Mouse (Mus musculus) erythroblast, embryonic 14.5 days (primary cell): Measurements from ENCODE around the gene Fbxl13.

Experiments
- GATA1 ChIP-seq: IDR thresholded peaks from 2 replicates; pipeline ENCODE4 v1.6.1; 2012; ENCODE audit warnings: low read length, inconsistent platforms, mixed read lengths
- TAL1 ChIP-seq: IDR thresholded peaks from 3 replicates; pipeline ENCODE4 v1.6.1; 2012; ENCODE audit warnings: low read length, inconsistent platforms, mixed read lengths

DNA sequence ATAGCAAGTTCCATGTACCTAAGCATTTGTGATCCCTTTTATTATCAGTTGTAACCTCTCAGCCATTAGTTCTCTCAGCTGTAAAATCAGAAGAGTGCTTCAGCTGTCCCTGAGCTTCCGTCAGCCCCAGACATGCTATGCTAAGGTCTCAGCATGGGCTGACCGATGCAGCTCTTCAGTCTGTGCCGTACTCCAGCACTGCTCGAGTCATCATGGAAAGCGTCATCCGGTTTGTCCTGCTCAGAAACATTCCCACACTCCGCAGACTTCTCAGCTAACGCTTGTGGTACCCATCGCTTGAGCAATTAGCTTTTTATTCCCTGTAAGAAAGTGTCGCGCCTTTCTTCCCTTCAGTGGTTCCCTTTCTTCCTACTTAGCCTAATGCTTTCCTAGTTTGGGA lies 146.5 kb downstream of the Fbxl13 start:
- TF ChIP-seq GATA1, result no peak
- no peak for TF ChIP-seq TAL1
